Mouse (Mus musculus) myocyte (in vitro differentiated cells): ENCODE results near the gene Csnk2b.

ENCODE experiments used
- CEBPB ChIP-seq: IDR thresholded peaks from 2 replicates; pipeline ENCODE4 v1.6.1; 2011; ENCODE audit warnings: mild to moderate bottlenecking, moderate library complexity; ENCODE audit not compliant: poor library complexity, insufficient read depth, severe bottlenecking
- E2F4 ChIP-seq: IDR thresholded peaks from one replicate; pipeline ENCODE4 v1.6.1; 2011; ENCODE audit warnings: mild to moderate bottlenecking, control low read depth, moderate library complexity; ENCODE audit not compliant: insufficient read depth
- MAX ChIP-seq: IDR thresholded peaks from one replicate; pipeline ENCODE4 v1.6.1; 2011; ENCODE audit warnings: low read depth, mild to moderate bottlenecking, control low read depth
- MYOD1 ChIP-seq, 3 experiments: IDR thresholded peaks; one replicate each; pipeline ENCODE4 v1.6.1; 2011; ENCODE audit warnings: control low read depth in 2 of 3, low read depth in 2 of 3, mild to moderate bottlenecking in 2 of 3, moderate library complexity in 1 of 3; ENCODE audit not compliant: insufficient read length in 2 of 3, control insufficient read depth in 1 of 3
- MYOG ChIP-seq, 3 experiments: IDR thresholded peaks; one replicate each; pipeline ENCODE4 v1.6.1; 2011; ENCODE audit warnings: control low read depth in 2 of 3, low read depth in 2 of 3, mild to moderate bottlenecking in 2 of 3; ENCODE audit not compliant: insufficient read length in 2 of 3, control insufficient read depth in 1 of 3, insufficient read depth in 1 of 3
- POLR2A ChIP-seq: IDR thresholded peaks from one replicate; pipeline ENCODE4 v1.6.1; 2011; ENCODE audit warnings: low read depth, mild to moderate bottlenecking, control low read depth, moderate library complexity; ENCODE audit not compliant: insufficient read length
- POLR2AphosphoS2 ChIP-seq: IDR thresholded peaks from one replicate; pipeline ENCODE4 v1.6.1; 2011; ENCODE audit warnings: low read depth, control low read depth; ENCODE audit not compliant: insufficient read length
- TCF12 ChIP-seq: IDR thresholded peaks from one replicate; pipeline ENCODE4 v1.6.1; 2011; ENCODE audit warnings: mild to moderate bottlenecking, control low read depth; ENCODE audit not compliant: poor library complexity, insufficient read depth, severe bottlenecking
- USF1 ChIP-seq: IDR thresholded peaks from one replicate; pipeline ENCODE4 v1.6.1; 2011; ENCODE audit warnings: low read depth, mild to moderate bottlenecking, control low read depth, moderate library complexity

DNA sequence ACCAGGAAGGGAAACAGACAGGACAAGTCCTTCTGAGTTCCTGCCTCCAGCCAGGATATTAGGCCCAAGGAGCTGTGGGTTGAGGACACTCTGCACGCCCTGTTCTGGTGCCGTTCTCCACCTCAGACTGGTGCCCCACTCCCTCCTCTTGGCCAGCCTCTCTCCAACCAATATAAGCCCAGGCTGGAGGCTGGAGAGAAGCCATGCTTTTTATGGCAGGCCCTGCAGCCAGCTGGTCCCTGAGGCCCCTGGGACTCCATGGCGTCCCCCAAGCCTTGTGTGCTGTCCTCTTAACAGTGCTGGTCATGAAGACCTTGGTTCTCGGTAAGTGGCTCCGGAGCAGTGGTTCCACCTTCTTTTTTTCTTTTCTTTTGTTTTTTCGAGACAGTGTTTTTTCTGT lies 13.8 kb downstream of the Csnk2b start, which contains the start of gene Ly6g5c:
- TF ChIP-seq TCF12 (no peak), USF1 (no peak), MYOD1 (IDR thresholded peaks at IDR 0.05; ENCODE audit: control insufficient read depth in 1 of 3, insufficient read length in 2 of 3, low read depth in 2 of 3) (no peak), POLR2A (no peak), POLR2AphosphoS2 (no peak), CEBPB (no peak), MYOG (IDR thresholded peaks at IDR 0.05; ENCODE audit: control insufficient read depth in 1 of 3, insufficient read depth in 1 of 3, insufficient read length in 2 of 3, low read depth in 2 of 3) (no peak), MAX (no peak), E2F4 (no peak)
